Mouse (Mus musculus) heart, embryonic 10.5 days (tissue): ENCODE results near the gene Tm7sf3. TPM values are rescaled to one million over a fixed set of nuclear protein-coding genes. Genes with fewer than 3 reads are reported as not detected.

Experiments
- DNase-seq: peaks from one replicate; pipeline ENCODE4 v3.0.0-alpha.2; 2017; ENCODE audit warnings: low spot score
- H3K27ac ChIP-seq: fragments of 300-500 bp; sonication (generic); 2 replicates; pipeline ENCODE4 v1.5.1; 2016; ENCODE audit warnings: mild to moderate bottlenecking
- H3K27me3 ChIP-seq: fragments of 300-500 bp; sonication (generic); 2 replicates; pipeline ENCODE4 v1.6.1; 2016; ENCODE audit warnings: mild to moderate bottlenecking; ENCODE audit not compliant: poor library complexity, insufficient read depth, severe bottlenecking
- H3K36me3 ChIP-seq: fragments of 300-500 bp; sonication (generic); 2 replicates; pipeline ENCODE4 v1.6.1; 2016; ENCODE audit warnings: mild to moderate bottlenecking, moderate library complexity
- H3K4me1 ChIP-seq: fragments of 300-500 bp; sonication (generic); 2 replicates; pipeline ENCODE4 v1.6.1; 2016; ENCODE audit warnings: mild to moderate bottlenecking
- H3K4me3 ChIP-seq: fragments of 300-500 bp; sonication (generic); 2 replicates; pipeline ENCODE4 v1.5.1; 2016; ENCODE audit warnings: mild to moderate bottlenecking, moderate library complexity
- H3K9me3 ChIP-seq: fragments of 300-500 bp; sonication (generic); 2 replicates; pipeline ENCODE4 v1.6.1; 2016; ENCODE audit warnings: mild to moderate bottlenecking, moderate library complexity
- WGBS: fragments of 180-500 bp; shearing (Covaris S2); methylation state at CpG from one replicate; pipeline ENCODE4 v1.1.7; 2016; 5-methylcytosine and 5-hydroxymethylcytosine counted together
- polyA plus RNA-seq: library from polyadenylated mRNA; unstranded; fragments of >200 nt; fragmentation: Nextera tagmentation; extraction: Ambion mirVana; gene quantifications from 2 replicates; pipeline ENCODE4 v1.2.1, GENCODE M21; 2016

The Tm7sf3 gene
- polyA plus RNA-seq, 1 experiment from 2014 or later: 38.3 TPM

DNA sequence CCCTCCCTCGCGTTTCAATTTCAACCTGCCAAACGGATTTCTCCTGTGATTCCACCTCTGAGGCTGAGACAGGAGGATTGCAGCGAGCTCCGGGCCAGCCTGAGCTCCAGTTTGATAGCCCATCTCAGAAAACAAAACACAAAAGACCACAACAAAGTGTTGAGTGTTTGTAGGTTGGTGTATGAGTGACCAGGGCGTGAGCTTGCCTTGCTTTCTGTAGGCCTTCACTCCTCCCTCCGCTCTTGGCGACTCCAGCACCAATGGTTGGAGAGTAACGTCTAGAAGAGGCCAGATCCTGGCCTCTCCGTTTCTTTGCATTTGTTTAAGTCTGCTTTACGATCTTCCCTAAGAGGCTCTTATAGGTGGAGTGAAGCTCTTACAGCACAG, 553 bp upstream of the Tm7sf3 start:
- no peaks in the 10 kb centered on the region for H3K9me3 ChIP-seq
- peaks cover 8% of the 10 kb centered on the region for H3K4me1 ChIP-seq
- H3K4me3 ChIP-seq: peak overlapping the region; percentile 90
- no peak for DNase-seq
- H3K27me3 ChIP-seq: no peaks in the 10 kb centered on the region
- H3K27ac ChIP-seq: peak overlapping the region; percentile 99
- 32% methylated on average over 11 of the region's 11 CpGs for WGBS
- H3K36me3 ChIP-seq: no peaks in the 10 kb centered on the region

DNA sequence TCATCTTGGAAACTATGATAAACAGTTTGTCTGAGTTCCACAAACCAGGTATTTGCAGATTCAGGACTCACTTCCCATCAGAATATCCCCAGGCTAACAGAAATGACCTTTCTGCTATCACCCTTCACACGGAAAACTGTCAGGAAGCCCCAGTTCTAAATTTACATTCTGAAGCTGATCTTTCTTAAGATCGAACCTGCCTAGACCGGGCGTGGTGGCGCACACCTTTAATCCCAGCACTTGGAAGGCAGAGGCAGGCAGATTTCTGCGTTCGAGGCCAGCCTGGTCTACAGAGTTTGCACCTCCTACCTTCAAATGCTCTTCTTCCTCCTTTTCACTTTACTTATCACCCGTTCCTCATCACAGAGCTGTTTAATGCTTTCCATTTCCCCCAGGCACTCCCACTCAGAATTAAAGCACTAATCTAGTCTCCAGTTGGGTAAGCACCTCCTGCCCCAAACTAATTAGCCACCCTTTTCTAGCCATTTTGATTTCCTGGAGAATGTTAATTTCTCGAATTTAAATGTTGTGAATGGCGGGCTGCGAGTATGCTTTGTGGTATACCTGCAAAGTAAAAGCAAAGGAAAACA, 908 bp downstream of the Tm7sf3 start:
- no peaks in the 10 kb centered on the region for H3K27me3 ChIP-seq
- DNase-seq: no peak
- H3K9me3 ChIP-seq: no peaks in the 10 kb centered on the region
- peak overlapping the region; percentile 99 for H3K27ac ChIP-seq
- peaks cover 8% of the 10 kb centered on the region for H3K4me1 ChIP-seq
- H3K4me3 ChIP-seq: peak overlapping the region; percentile 90
- no peaks in the 10 kb centered on the region for H3K36me3 ChIP-seq
- WGBS: 64% methylated on average over 11 of the region's 11 CpGs

DNA sequence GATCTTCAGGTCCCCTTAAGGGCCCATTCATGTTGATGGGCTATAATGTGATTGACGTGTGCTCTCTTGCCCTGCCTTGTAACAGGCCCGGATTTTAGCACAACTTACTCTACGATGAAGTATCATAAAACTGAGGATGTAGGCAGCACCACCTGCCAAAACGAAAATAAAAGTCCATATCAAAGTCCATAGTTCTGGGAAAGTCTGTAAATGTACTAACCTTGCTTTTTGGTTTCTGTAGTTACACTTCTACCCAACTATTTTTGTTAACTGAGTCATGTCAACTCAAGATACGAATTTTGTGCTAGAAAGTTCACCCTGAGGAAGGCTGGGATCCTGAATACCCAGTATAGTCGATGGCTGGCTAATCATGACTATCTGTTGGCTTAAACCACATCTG, 1.6 kb downstream of the Tm7sf3 start:
- Histone ChIP-seq H3K27ac (no peak overlapping the region), H3K4me1 (peaks cover 8% of the 10 kb centered on the region), H3K4me3 (no peak overlapping the region), H3K9me3 (no peaks in the 10 kb centered on the region), H3K36me3 (no peaks in the 10 kb centered on the region), H3K27me3 (no peaks in the 10 kb centered on the region)
- 86% methylated on average over 6 of the region's 6 CpGs for WGBS
- no peak for DNase-seq

DNA sequence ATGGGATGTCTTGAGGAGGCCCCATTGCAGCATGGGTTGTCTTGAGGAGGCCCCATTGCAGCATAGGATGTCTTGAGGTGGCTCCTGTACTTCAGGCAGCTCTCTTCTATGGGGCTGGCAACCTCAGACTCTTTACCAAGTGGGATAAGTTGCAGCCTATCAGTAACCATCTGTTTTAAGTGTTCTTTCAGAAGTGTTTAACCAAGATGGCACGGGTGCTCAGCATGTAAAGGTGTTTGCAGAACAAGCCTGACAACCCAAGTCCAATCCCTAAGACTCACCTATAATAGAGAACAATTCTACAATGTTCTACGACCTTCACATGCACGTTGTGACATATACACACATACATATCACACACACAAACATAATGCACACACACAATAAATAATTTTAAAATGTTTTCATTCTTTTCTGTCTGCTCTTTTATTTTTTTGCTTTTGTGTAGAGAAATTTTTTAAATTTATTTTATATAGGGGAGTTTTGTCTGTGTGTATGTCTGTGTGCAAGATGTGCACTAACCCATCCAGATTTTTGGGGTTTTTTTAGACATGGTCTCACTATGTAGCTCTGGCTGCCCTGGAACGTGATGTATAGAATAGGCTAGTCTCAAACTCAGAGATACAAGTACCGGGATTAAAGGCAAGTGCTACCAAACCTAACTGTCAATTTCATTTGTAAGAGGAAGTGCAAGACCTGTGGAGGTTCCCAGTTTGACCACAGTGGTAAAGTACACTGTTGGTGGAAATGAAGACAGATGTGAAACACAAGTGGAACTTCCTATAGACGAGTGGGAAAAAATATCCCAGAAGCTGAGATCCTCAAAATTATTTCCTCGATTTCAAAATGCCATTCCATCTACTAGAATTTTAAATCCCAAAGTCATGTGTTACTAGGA, 2.3 kb downstream of the Tm7sf3 start:
- Histone ChIP-seq H3K4me3 (no peak overlapping the region), H3K4me1 (peaks cover 8% of the 10 kb centered on the region), H3K36me3 (no peaks in the 10 kb centered on the region), H3K27me3 (no peaks in the 10 kb centered on the region), H3K9me3 (no peaks in the 10 kb centered on the region), H3K27ac (no peak overlapping the region)
- 84% methylated on average over 7 of the region's 7 CpGs for WGBS
- no peak for DNase-seq

DNA sequence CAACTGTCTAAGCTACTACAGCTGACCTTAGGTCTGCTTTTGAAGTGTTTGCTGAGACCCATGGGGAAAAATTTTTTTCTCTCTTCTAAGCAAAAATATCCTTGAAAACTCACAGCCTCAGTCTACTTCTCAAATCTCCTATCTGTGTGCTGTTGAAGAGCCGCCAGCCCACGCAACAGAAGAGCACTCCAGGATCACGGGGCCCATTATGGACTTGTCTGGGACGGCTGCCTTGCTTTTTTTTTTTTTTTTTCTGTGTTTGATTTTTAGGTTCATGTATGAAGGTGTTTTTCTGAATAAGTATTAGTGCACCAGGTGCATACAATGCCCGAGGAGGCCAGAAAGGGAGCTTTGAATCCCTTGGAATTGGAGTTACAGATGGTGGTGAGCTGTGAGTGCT, 6.1 kb downstream of the Tm7sf3 start:
- peaks cover 23% of the 10 kb centered on the region for H3K4me1 ChIP-seq
- DNase-seq: no peak
- 87% methylated on average over 5 of the region's 5 CpGs for WGBS
- no peak overlapping the region for H3K27ac ChIP-seq
- no peaks in the 10 kb centered on the region for H3K27me3 ChIP-seq
- no peak overlapping the region for H3K4me3 ChIP-seq
- no peaks in the 10 kb centered on the region for H3K9me3 ChIP-seq
- H3K36me3 ChIP-seq: no peaks in the 10 kb centered on the region

DNA sequence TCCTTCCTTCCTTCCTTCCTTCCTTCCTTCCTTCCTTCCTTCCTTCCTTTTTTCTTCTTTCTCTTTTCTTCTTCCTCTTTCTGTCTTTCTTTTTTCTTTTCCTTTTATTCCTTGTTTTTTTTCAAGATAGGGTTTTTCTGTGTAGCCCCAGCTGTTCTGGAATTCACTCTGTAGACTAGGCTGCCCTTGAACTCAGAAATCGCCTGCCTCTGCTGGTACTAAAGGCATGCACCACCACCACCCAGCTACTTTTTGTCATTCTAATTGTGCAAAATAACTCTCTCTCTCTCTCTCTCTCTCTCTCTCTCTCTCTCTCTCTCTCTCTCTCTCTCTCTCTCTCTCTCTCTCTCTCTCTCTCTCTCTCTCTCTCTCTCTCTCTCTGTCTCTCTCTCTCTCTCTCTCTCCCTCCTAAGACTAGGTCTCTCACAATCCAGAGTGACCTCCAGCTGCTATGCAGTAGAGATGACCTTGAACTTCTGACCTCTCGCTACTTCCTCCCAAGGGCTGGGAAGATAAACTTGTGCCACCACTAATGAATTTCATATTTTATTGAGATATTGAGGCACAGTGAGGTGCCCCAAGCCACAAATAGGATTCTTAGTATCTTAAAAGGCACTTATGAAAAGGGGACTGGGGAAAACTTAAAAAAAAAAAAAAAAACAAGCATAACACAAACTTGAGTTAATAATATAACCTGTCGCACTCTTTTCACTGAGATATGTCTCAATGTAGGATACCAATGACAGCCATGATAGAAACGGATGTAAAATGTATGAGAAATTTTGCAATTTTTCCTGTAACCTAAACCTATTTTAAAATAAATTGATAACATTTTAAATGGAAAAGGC, 7.6 kb downstream of the Tm7sf3 start:
- Histone ChIP-seq H3K27ac (peak overlapping the region; percentile 97), H3K36me3 (no peaks in the 10 kb centered on the region), H3K9me3 (no peaks in the 10 kb centered on the region), H3K4me3 (peak overlapping the region; percentile 84), H3K27me3 (no peaks in the 10 kb centered on the region), H3K4me1 (peaks cover 34% of the 10 kb centered on the region)
- 58% methylated on average over 4 of the region's 4 CpGs for WGBS
- no peak for DNase-seq

DNA sequence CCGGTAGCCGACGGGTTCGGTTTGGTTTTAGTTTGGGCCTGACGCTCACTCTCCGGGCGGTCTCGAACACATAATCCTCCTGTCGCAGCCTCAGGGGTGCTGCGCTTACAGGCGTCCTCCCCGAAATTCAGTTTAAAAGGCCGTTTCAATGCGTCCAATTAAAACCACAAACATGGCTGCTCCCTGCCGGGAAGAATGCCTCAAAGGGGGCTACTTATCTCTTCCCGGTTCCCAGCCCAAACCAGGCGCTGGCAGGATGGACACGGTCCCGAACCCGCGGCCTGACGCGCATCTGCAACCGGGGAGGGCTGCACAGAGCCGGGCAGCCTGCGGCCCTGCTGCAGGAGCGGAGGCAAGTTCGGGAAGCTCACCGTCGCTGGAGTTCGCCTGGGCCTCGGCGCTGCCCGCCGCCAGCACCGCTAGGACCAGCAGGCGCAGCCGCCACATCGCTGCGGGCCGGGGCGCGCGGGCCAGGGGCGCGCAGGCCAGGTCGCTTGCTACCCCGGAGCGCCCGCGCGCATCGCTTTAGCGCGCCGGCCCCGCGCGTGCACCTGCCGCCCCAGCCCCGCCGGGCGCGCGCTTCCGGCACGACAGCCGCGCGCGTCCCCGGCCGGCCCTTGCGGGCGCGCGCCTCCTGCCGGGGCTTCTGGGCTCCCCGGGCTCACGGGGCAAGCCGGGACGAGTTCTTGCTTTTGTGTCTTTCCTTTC, 8.5 kb downstream of the Tm7sf3 start:
- H3K9me3 ChIP-seq: no peaks in the 10 kb centered on the region
- H3K27me3 ChIP-seq: no peaks in the 10 kb centered on the region
- H3K36me3 ChIP-seq: no peaks in the 10 kb centered on the region
- H3K4me1 ChIP-seq: peaks cover 40% of the 10 kb centered on the region
- peak overlapping the region; percentile 97 for H3K27ac ChIP-seq
- H3K4me3 ChIP-seq: peak overlapping the region; percentile 84
- under 1% methylated on average over 76 of the region's 82 CpGs for WGBS
- DNase-seq: peak; percentile 85

DNA sequence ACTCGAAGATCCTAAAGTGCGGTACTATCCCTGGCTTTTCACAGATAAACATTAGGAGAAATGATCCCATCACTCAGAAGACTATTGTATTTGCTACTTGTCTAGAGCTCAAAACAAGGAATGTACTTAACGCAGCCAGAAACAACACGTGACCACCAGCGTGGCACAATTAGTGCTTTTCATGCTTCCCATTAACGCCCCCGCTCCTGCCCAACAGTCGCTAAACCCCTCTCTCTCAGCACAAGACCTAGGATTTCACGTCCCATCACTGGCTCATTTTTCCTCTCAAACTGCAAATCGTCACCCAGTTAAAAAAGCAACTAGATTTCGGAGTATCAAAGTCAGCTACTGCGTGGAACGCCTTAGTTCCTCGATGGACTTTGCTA, 9.0 kb downstream of the Tm7sf3 start:
- H3K4me3 ChIP-seq: peak overlapping the region; percentile 84

DNA sequence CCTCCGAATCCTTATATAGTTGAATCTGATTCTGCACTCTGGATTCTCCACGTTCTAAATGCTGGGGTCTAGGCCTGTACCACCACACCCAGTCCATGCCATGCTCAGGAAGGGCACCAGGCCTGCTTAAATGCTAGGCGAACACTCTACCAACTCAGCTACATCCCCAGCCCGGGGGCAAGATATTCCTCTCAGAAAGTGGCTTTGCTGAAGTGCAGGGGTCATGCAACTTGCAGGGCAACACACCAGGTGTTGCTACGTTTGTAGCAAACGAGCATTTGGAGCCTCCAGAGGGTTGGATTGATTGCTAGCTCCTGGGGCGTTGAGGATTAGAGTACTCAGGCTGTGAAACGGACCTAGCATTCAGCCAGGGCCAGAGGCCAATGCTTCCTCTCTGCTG, 9.5 kb downstream of the Tm7sf3 start:
- 50% methylated on average over 8 of the region's 8 CpGs for WGBS
- H3K4me1 ChIP-seq: peaks cover 40% of the 10 kb centered on the region
- H3K27me3 ChIP-seq: no peaks in the 10 kb centered on the region
- no peaks in the 10 kb centered on the region for H3K36me3 ChIP-seq
- H3K4me3 ChIP-seq: peak overlapping the region; percentile 84
- H3K9me3 ChIP-seq: no peaks in the 10 kb centered on the region
- peak; percentile 71 for DNase-seq
- H3K27ac ChIP-seq: peak overlapping the region; percentile 97; the same call in 1 of the 2 replicates

More for the DNA sequence above, 9.0 kb downstream of the Tm7sf3 start:
- WGBS: 15% methylated on average over 14 of the region's 14 CpGs
- no peaks in the 10 kb centered on the region for H3K27me3 ChIP-seq
- H3K27ac ChIP-seq: peak overlapping the region; percentile 97
- H3K9me3 ChIP-seq: no peaks in the 10 kb centered on the region
- peaks cover 40% of the 10 kb centered on the region for H3K4me1 ChIP-seq
- H3K36me3 ChIP-seq: no peaks in the 10 kb centered on the region
- DNase-seq: no peak

DNA sequence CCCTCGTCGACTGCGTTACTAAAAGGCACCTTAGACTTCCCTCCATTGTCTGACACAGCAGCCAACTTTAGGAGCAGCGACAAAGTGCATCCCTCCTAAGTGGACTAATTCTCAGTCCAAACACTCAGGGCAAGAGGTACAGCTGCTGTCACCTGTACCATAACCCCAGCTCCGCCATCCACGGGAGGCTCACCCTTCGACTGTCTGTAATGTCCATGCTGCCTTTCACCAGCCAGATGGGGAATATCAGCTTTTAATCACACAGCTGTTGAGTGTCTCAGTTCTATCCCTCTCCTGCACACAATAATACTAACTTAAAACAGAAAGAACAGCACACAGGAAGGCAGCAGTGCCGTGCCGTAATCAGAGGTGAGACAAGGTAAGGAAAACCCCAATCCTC, 10.2 kb downstream of the Tm7sf3 start:
- Histone ChIP-seq H3K36me3 (no peaks in the 10 kb centered on the region), H3K27me3 (no peaks in the 10 kb centered on the region), H3K9me3 (no peaks in the 10 kb centered on the region), H3K4me1 (peaks cover 40% of the 10 kb centered on the region), H3K27ac (no peak overlapping the region), H3K4me3 (no peak overlapping the region)
- WGBS: 71% methylated on average over 9 of the region's 9 CpGs
- DNase-seq: peak; percentile 71

DNA sequence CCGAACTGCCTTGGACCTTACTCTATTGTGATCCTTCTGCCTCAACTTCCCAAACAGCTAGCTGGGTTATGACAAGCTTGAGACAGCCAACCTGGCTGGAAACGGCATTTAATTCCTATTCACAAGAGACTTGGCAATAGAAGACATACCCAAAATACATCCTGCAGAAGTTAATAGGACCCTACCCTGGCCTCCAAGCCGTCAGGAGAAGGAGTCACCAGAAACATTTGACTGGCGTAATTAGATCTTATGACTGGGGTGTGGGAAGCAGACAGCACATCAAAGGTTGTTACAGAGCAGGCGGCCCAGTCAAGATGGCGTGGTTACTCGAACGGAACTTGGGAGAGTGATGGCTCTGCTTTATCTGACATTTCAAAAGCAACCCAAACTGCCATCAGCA, 10.8 kb downstream of the Tm7sf3 start:
- Histone ChIP-seq H3K27ac (no peak overlapping the region), H3K4me1 (peaks cover 40% of the 10 kb centered on the region), H3K27me3 (no peaks in the 10 kb centered on the region), H3K9me3 (no peaks in the 10 kb centered on the region), H3K4me3 (no peak overlapping the region), H3K36me3 (no peaks in the 10 kb centered on the region)
- 71% methylated on average over 8 of the region's 8 CpGs for WGBS
- DNase-seq: no peak

DNA sequence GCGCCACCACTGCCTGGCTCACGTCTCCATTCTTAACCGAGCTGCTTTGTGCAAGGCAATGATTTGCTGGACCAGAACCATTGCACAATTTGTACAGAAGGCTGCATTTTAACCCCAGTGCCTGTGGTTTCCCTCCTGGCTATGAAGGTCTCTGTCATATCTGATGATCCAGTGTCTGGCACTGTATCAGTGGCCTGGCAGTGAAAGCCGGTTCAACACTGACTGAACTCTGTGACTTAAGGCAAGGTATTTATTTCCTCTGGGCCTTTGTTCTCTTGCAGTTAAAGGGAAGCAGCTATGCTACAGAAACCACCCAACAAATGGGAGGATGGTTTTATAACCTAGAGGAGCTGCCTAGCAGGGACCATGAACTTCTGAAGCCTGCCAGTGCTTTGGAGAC, 11.7 kb downstream of the Tm7sf3 start:
- DNase-seq: no peak
- Histone ChIP-seq H3K4me1 (peaks cover 40% of the 10 kb centered on the region), H3K27me3 (no peaks in the 10 kb centered on the region), H3K27ac (no peak overlapping the region), H3K9me3 (no peaks in the 10 kb centered on the region), H3K4me3 (no peak overlapping the region), H3K36me3 (no peaks in the 10 kb centered on the region)
- WGBS: 82% methylated on average over 4 of the region's 4 CpGs
